Mouse (Mus musculus) kidney, adult 2 months (tissue): ENCODE results near the gene Frmpd4. TPM values are rescaled to one million over a fixed set of nuclear protein-coding genes. Genes with fewer than 3 reads are reported as not detected.

Experiments
- DNase-seq: peaks from one replicate; pipeline ENCODE4 v3.0.0; 2021
- H3K27ac ChIP-seq: fragments of 200-500 bp; 2 replicates; pipeline ENCODE4 v1.5.1; 2012; ENCODE audit warnings: low read depth, low read length, control low read depth, inconsistent platforms; ENCODE audit not compliant: insufficient read depth
- H3K27me3 ChIP-seq: fragments of 200-500 bp; replicated peaks from 2 replicates; pipeline ENCODE4 v1.6.1; 2012; ENCODE audit warnings: mild to moderate bottlenecking, moderate library complexity, low read length, inconsistent platforms; ENCODE audit not compliant: control insufficient read depth, insufficient read depth
- H3K36me3 ChIP-seq: fragments of 200-500 bp; 2 replicates; pipeline ENCODE4 v1.6.1; 2012; ENCODE audit warnings: mild to moderate bottlenecking, moderate library complexity, low read length, inconsistent platforms; ENCODE audit not compliant: control insufficient read depth, insufficient read depth
- H3K4me1 ChIP-seq: fragments of 200-500 bp; 2 replicates; pipeline ENCODE4 v1.6.1; 2011; ENCODE audit warnings: low read length; ENCODE audit not compliant: control insufficient read depth, insufficient read depth
- H3K4me3 ChIP-seq: fragments of 200-500 bp; 2 replicates; pipeline ENCODE4 v1.5.1; 2011; ENCODE audit warnings: mild to moderate bottlenecking, low read depth, low read length, control low read depth; ENCODE audit not compliant: insufficient read depth
- CTCF ChIP-seq: fragments of 200-500 bp; conservative IDR thresholded peaks from 2 replicates; pipeline ENCODE4 v1.5.1; 2011; ENCODE audit warnings: low read depth, mild to moderate bottlenecking, control low read depth, low read length, moderate library complexity, mixed read lengths; ENCODE audit not compliant: insufficient read depth, insufficient read length
- POLR2A ChIP-seq: fragments of 200-500 bp; IDR thresholded peaks from one replicate; pipeline ENCODE4 v1.6.1; 2011; ENCODE audit warnings: low read depth, low read length, control low read depth
- WGBS: fragments of 180-500 bp; shearing (Covaris S2); methylation state at CpG from one replicate; pipeline ENCODE4 v1.1.7; 2018; 5-methylcytosine and 5-hydroxymethylcytosine counted together
- polyA plus RNA-seq: library from polyadenylated mRNA; depleted of rRNA; stranded (reverse); fragments of >200 nt; gene quantifications from 2 replicates; pipeline ENCODE4 v1.2.3, GENCODE M21; 2012

Gene Frmpd4
- polyA plus RNA-seq, 1 experiment: 0.25 TPM

DNA sequence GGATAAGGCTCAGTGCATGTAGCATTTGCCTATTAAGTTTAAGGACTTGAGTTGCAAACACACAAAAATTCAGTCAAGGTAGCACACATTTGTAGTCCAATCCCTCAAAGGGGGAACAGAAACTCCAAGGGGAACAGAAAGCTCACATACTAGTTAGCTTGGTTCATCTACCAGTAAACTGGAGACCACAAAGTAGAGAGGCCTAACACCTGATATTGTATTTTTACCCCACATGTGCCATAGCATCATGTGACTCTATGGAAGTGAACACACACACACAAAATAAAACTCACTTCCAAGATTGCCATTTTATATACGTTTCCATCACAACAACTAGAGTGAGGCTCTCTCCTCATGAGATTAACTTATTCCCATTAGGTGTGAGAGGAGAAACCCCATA lies 264.9 kb downstream of the Frmpd4 start:
- no peak overlapping the region for H3K4me3 ChIP-seq
- H3K27ac ChIP-seq: no peak overlapping the region
- no peaks in the 10 kb centered on the region for H3K4me1 ChIP-seq
- TF ChIP-seq CTCF (no peak), POLR2A (no peak)
- DNase-seq: no peak
- H3K27me3 ChIP-seq: no peaks in the 10 kb centered on the region
- no peaks in the 10 kb centered on the region for H3K36me3 ChIP-seq
- WGBS: 90% methylated on average over 1 of the region's 1 CpGs

DNA sequence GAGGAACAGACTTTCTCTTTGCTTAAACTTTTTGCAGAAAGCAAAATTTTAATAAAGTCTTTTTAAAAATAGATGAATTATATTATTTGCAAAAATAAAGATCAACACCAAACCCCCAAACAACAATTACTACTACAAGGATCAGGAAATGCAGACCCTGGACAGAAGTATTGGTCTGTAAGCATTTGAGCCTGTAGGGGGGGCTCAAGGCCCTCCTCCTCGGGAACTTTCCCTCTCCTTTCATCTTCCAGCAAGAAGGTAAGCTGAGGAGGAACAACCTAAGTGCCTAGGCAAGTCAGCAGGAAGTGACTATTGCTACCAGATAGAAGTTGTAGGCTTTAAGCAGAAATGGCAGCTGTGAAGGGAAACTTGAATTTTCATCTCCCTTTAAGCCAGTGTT lies 266.9 kb downstream of the Frmpd4 start:
- DNase-seq: no peak
- Histone ChIP-seq H3K4me1 (no peaks in the 10 kb centered on the region), H3K27me3 (no peaks in the 10 kb centered on the region), H3K27ac (no peak overlapping the region), H3K4me3 (no peak overlapping the region), H3K36me3 (no peaks in the 10 kb centered on the region)
- TF ChIP-seq POLR2A (no peak), CTCF (no peak)
- WGBS: 8% methylated on average over 1 of the region's 1 CpGs

- H3K27me3 ChIP-seq: no peaks in the 10 kb centered on the region
- no peak for DNase-seq
- no peaks in the 10 kb centered on the region for H3K4me1 ChIP-seq
- TF ChIP-seq CTCF (no peak), POLR2A (no peak)
- no peaks in the 10 kb centered on the region for H3K36me3 ChIP-seq
- no peak overlapping the region for H3K4me3 ChIP-seq
- 91% methylated on average over 3 of the region's 3 CpGs for WGBS
- H3K27ac ChIP-seq: no peak overlapping the region
Measured at GRCm38 (mm10) chrX:168292506-168292905, 284.5 kb downstream of the Frmpd4 start.

DNA sequence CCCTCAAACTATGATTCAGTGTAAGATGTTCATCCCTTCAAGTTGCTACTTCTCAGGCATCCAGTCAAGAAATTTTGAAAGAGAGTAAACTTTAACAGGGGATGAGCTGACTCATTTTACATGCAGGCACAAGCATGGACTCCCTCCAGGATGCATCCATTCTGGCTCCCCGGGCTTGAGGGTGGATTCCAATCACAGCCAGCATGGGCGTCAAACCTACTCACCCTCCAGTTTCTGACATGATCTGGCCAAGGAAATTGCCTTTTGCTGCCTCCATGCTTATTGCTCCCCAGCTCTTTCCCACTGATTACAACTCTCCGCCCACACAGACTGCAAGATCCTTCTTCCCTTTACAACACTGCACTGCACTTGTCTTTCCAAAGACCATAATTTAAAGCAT lies 370.0 kb downstream of the Frmpd4 start:
- no peak for DNase-seq
- WGBS: 77% methylated on average over 3 of the region's 3 CpGs
- H3K27me3 ChIP-seq: no peaks in the 10 kb centered on the region
- no peaks in the 10 kb centered on the region for H3K36me3 ChIP-seq
- no peaks in the 10 kb centered on the region for H3K4me1 ChIP-seq
- no peak overlapping the region for H3K4me3 ChIP-seq
- H3K27ac ChIP-seq: no peak overlapping the region
- no peak for TF ChIP-seq CTCF
- no peak for TF ChIP-seq POLR2A

- TF ChIP-seq CTCF (no peak), POLR2A (no peak)
- no peak for DNase-seq
- no peaks in the 10 kb centered on the region for H3K36me3 ChIP-seq
- H3K27me3 ChIP-seq: no peaks in the 10 kb centered on the region
- no peaks in the 10 kb centered on the region for H3K4me1 ChIP-seq
- 36% methylated on average over 1 of the region's 1 CpGs for WGBS
- H3K27ac ChIP-seq: no peak overlapping the region
- no peak overlapping the region for H3K4me3 ChIP-seq
Measured at GRCm38 (mm10) chrX:168191944-168192343, 385.1 kb downstream of the Frmpd4 start.

GRCm38 (mm10) chrX:168189563-168189962 lies 387.5 kb downstream of the Frmpd4 start:
- H3K36me3 ChIP-seq: no peaks in the 10 kb centered on the region
- DNase-seq: no peak
- no peaks in the 10 kb centered on the region for H3K27me3 ChIP-seq
- H3K4me1 ChIP-seq: no peaks in the 10 kb centered on the region
- H3K4me3 ChIP-seq: no peak overlapping the region
- 85% methylated on average over 8 of the region's 8 CpGs for WGBS
- TF ChIP-seq POLR2A (no peak), CTCF (no peak)
- H3K27ac ChIP-seq: no peak overlapping the region

DNA sequence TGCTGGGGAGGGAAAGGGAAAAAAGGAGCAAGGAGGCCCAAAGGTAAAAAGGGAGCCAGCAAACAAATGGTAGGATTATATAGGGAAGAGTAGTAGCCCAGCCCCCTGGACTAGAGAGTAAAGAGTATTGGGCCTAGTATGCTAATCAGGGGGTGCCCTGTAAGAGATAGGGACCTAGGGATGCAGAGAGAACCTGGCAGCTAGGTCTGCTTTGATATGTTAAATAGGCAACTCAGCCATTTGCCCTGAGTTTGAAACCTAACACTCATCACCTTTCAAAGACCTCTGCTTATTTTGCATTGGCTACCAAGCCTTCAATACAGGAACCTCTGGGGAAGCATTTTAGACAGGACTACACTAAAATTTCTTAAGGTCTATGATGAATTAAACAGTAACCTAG lies 414.0 kb downstream of the Frmpd4 start:
- Histone ChIP-seq H3K4me3 (no peak overlapping the region), H3K27ac (no peak overlapping the region), H3K4me1 (no peaks in the 10 kb centered on the region), H3K27me3 (no peaks in the 10 kb centered on the region), H3K36me3 (no peaks in the 10 kb centered on the region)
- no peak for TF ChIP-seq POLR2A
- TF ChIP-seq CTCF: no peak
- no peak for DNase-seq

- Histone ChIP-seq H3K27ac (no peak overlapping the region), H3K4me3 (no peak overlapping the region), H3K4me1 (no peaks in the 10 kb centered on the region), H3K36me3 (no peaks in the 10 kb centered on the region), H3K27me3 (no peaks in the 10 kb centered on the region)
- no peak for DNase-seq
- 53% methylated on average over 3 of the region's 3 CpGs for WGBS
- TF ChIP-seq CTCF (no peak), POLR2A (no peak)
Measured at GRCm38 (mm10) chrX:168158866-168159265, 418.2 kb downstream of the Frmpd4 start.
